Mouse (Mus musculus): ENCODE results near the gene Hk1. TPM values are rescaled to one million over a fixed set of nuclear protein-coding genes. Genes with fewer than 3 reads are reported as not detected.
A peak's percentile ranks its signal among the peaks of the same experiment; 100 is the strongest.

Hk1 gene
- total and polyA plus RNA-seq, 2 experiments, result 1.4 to 1.6 TPM

DNA sequence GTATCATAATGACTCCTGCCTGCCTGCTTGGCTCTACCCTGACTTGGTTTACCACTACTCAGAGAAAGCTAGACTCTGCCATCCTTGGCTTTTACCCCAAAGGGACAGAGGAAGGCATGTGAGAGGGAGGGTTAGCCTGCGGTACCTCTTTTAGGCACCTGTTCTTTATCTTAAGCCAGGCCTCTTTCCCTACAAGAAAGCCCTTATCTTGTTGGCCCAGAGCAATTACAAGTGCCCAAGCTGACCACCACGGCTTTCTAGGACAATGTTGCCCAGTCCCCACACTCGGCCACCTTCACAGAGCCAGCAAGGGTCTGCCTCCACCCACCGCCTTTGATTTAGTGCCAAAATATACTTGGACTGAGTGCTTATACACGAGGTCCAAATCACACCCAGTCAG lies 34.6 kb downstream of the Hk1 start:
- H3K27me3 ChIP-seq (ENCODE audit: control insufficient read depth, insufficient read depth, low read length), result no peaks in the 10 kb centered on the region
- 71% methylated on average over 5 of the region's 5 CpGs for WGBS
- H3K79me2 ChIP-seq (ENCODE audit: control insufficient read depth, insufficient read depth, low read length), result no peaks in the 10 kb centered on the region
- H3K4me3 ChIP-seq (ENCODE audit: insufficient read depth, low read depth, low read length), result no peak overlapping the region
- DNase-seq (ENCODE audit: extremely low read depth, low read depth, low spot score), result no peak
- H3K36me3 ChIP-seq (ENCODE audit: control insufficient read depth, insufficient read depth, low read length), result no peaks in the 10 kb centered on the region
- TF ChIP-seq CTCF (IDR thresholded peaks at IDR 0.05; ENCODE audit: low read depth, low read length), result no peak
- TF ChIP-seq POLR2A (IDR thresholded peaks at IDR 0.05; ENCODE audit: extremely low read depth, insufficient read depth, low read length), result no peak
- H3K9ac ChIP-seq (ENCODE audit: low read depth, low read length), result no peak overlapping the region
- H3K4me1 ChIP-seq (ENCODE audit: control insufficient read depth, insufficient read depth, low read length), result no peaks in the 10 kb centered on the region
- no peak overlapping the region for H3K27ac ChIP-seq (replicated peaks; ENCODE audit: insufficient read depth, low read depth, low read length)

DNA sequence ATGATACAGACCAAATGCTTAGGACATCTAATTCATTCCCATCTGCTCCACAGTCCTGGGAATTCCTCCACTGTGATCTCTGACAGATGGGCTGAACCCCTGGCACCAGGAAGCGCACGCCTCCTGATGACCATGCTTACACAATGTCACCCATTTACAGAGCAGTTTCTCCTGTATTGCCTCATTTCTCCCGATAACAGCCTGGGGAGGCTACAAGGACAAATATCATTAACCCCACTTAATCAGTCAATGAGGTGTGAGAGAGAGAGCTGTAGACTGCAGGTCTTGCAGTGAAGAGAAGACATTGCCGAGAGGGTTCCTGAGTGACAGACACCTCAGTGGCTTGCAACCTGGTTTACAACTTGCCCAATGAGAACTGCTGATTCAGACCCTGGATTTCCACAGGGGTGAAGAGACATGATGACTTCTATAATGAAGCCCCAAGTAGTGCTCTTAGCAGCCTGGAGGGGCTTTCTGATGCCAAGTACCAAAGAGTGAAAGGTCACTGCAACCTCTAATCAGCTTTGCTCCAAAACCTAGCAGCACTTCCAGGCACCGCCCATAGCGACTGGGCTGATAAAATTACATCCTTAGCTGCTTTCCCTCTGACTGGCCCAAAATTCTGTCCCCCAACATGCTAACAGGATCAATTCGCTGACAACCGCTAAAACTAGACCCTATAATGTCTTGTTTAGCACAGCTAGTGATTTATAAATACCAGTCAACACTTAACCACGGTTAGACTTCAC lies 35.5 kb downstream of the Hk1 start:
- DNase-seq (ENCODE audit: extremely low read depth, low read depth, low spot score), result no peak
- Histone ChIP-seq H3K4me1 (ENCODE audit: control insufficient read depth, insufficient read depth, low read length) (no peaks in the 10 kb centered on the region), H3K36me3 (ENCODE audit: control insufficient read depth, insufficient read depth, low read length) (no peaks in the 10 kb centered on the region), H3K27ac (replicated peaks; ENCODE audit: insufficient read depth, low read depth, low read length) (no peak overlapping the region), H3K27me3 (ENCODE audit: control insufficient read depth, insufficient read depth, low read length) (no peaks in the 10 kb centered on the region), H3K4me3 (ENCODE audit: insufficient read depth, low read depth, low read length) (no peak overlapping the region), H3K79me2 (ENCODE audit: control insufficient read depth, insufficient read depth, low read length) (no peaks in the 10 kb centered on the region), H3K9ac (ENCODE audit: low read depth, low read length) (no peak overlapping the region)
- 65% methylated on average over 9 of the region's 9 CpGs for WGBS
- TF ChIP-seq CTCF (IDR thresholded peaks at IDR 0.05; ENCODE audit: low read depth, low read length) (no peak), POLR2A (IDR thresholded peaks at IDR 0.05; ENCODE audit: extremely low read depth, insufficient read depth, low read length) (no peak)

DNA sequence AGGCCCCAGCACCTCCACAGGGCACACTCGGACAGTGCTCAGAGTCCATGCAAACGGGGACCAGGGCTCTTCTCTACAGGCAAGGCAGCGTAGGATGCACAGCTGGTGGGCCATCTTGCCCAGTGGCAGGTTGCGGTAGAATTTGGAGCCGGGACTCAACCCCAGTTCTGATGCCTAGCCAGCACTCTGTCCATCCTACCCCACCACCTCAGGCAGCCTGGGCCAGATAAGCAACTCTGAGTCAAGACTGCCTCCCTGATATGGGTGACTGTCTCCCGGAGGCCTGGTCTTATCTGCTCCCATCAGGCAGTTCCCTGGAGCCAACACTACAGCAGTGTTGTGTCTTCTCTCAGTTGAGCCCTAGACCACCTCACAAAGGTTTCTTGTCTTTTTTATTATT lies 37.2 kb downstream of the Hk1 start:
- no peaks in the 10 kb centered on the region for H3K36me3 ChIP-seq (ENCODE audit: control insufficient read depth, insufficient read depth, low read length)
- H3K9ac ChIP-seq (ENCODE audit: low read depth, low read length), result no peak overlapping the region
- H3K4me1 ChIP-seq (ENCODE audit: control insufficient read depth, insufficient read depth, low read length), result 0 out of 2 replicates have a peak, but pooled peaks cover 1% of the 10 kb centered on the region
- H3K4me3 ChIP-seq (ENCODE audit: insufficient read depth, low read depth, low read length), result no peak overlapping the region
- WGBS, result 92% methylated on average over 6 of the region's 6 CpGs
- TF ChIP-seq POLR2A (IDR thresholded peaks at IDR 0.05; ENCODE audit: extremely low read depth, insufficient read depth, low read length) (no peak), CTCF (IDR thresholded peaks at IDR 0.05; ENCODE audit: low read depth, low read length) (no peak)
- H3K27me3 ChIP-seq (ENCODE audit: control insufficient read depth, insufficient read depth, low read length), result no peaks in the 10 kb centered on the region
- DNase-seq (ENCODE audit: extremely low read depth, low read depth, low spot score), result no peak
- H3K79me2 ChIP-seq (ENCODE audit: control insufficient read depth, insufficient read depth, low read length), result no peaks in the 10 kb centered on the region
- no peak overlapping the region for H3K27ac ChIP-seq (replicated peaks; ENCODE audit: insufficient read depth, low read depth, low read length)

DNA sequence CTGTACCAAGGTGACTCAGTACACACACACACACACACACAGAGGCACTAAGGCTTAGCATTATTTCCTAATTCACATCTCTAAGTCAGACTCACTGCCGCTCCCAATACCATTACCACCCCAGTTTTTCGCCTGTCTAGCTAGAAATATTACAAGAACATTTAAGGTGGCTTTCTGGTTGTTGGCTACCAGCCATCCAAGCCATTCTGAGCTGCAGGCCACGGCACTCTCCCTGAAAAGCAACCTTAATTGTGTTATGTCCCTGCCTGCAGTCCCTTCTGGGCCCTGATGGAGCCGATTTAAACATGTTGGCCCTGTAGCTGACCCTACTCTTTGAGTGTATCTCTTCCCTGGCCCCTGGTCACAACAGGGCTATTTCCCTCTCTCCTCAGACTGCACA lies 37.8 kb downstream of the Hk1 start:
- WGBS, result 97% methylated on average over 4 of the region's 4 CpGs
- H3K4me1 ChIP-seq (ENCODE audit: control insufficient read depth, insufficient read depth, low read length), result 0 out of 2 replicates have a peak, but pooled peaks cover 1% of the 10 kb centered on the region
- H3K9ac ChIP-seq (ENCODE audit: low read depth, low read length), result no peak overlapping the region
- H3K27me3 ChIP-seq (ENCODE audit: control insufficient read depth, insufficient read depth, low read length), result no peaks in the 10 kb centered on the region
- H3K79me2 ChIP-seq (ENCODE audit: control insufficient read depth, insufficient read depth, low read length), result no peaks in the 10 kb centered on the region
- no peak overlapping the region for H3K4me3 ChIP-seq (ENCODE audit: insufficient read depth, low read depth, low read length)
- no peak for TF ChIP-seq CTCF (IDR thresholded peaks at IDR 0.05; ENCODE audit: low read depth, low read length)
- TF ChIP-seq POLR2A (IDR thresholded peaks at IDR 0.05; ENCODE audit: extremely low read depth, insufficient read depth, low read length), result no peak
- H3K27ac ChIP-seq (replicated peaks; ENCODE audit: insufficient read depth, low read depth, low read length), result no peak overlapping the region
- H3K36me3 ChIP-seq (ENCODE audit: control insufficient read depth, insufficient read depth, low read length), result no peaks in the 10 kb centered on the region
- DNase-seq (ENCODE audit: extremely low read depth, low read depth, low spot score), result no peak

DNA sequence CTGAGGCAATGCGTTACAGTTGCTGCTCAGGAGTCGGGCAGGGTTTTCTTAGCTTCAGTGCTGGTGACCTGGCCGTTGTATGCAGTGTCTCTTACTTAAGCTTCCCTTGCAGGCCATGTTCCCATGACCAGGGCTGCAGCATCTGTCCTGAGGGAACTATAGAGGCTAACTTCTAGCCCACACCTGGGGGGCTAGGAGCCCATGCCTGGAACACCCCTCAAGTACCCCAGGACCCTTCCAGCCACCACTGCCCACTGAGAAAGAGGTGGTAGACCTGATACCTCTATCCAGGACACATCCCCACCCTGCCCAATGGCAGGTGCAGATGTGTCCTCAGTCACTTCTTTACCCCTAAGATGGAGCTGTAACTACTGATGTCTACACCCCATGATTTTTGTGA lies 38.7 kb downstream of the Hk1 start:
- 44% methylated on average over 3 of the region's 3 CpGs for WGBS
- no peaks in the 10 kb centered on the region for H3K79me2 ChIP-seq (ENCODE audit: control insufficient read depth, insufficient read depth, low read length)
- no peak for TF ChIP-seq POLR2A (IDR thresholded peaks at IDR 0.05; ENCODE audit: extremely low read depth, insufficient read depth, low read length)
- H3K4me1 ChIP-seq (ENCODE audit: control insufficient read depth, insufficient read depth, low read length), result 0 out of 2 replicates have a peak, but pooled peaks cover 1% of the 10 kb centered on the region
- no peaks in the 10 kb centered on the region for H3K27me3 ChIP-seq (ENCODE audit: control insufficient read depth, insufficient read depth, low read length)
- no peak overlapping the region; the same call in 1 of the 2 replicates for H3K4me3 ChIP-seq (ENCODE audit: insufficient read depth, low read depth, low read length)
- DNase-seq (ENCODE audit: extremely low read depth, low read depth, low spot score), result no peak
- H3K9ac ChIP-seq (ENCODE audit: low read depth, low read length), result peak overlapping the region; percentile 8; the same call in 1 of the 2 replicates
- H3K36me3 ChIP-seq (ENCODE audit: control insufficient read depth, insufficient read depth, low read length), result no peaks in the 10 kb centered on the region
- no peak overlapping the region for H3K27ac ChIP-seq (replicated peaks; ENCODE audit: insufficient read depth, low read depth, low read length)

DNA sequence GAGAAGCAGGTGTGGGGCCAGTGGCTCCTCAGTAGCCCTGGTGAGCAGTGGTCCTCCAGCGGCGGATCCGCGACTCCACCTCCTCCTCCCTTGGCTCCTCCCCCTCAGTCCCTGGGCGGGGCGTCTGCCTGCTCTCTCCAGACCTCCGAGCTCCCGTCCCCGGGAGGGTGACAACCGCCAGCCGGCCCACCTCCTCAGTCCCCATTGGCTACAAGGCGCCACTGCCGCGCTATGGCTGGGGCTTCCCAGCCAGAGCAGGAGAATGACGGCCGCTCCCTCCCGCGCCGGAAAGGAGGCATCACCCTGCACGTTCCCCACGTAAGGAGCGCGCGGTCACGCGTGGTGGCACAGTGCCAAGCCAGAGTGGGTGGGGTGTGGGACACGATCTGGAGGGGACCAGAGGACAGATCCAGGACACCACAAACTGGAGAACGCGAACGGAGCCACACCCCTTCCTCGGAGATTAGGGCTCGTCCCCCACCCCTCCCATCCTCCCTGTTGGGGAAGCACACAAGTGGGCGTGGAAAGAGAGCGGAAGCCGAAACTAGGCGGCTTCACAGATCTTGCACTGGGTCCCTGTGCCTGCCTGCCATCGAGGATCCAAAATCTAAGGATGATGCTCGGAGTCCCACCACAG lies 39.5 kb downstream of the Hk1 start:
- no peaks in the 10 kb centered on the region for H3K79me2 ChIP-seq (ENCODE audit: control insufficient read depth, insufficient read depth, low read length)
- H3K9ac ChIP-seq (ENCODE audit: low read depth, low read length), result peak overlapping the region; percentile 65
- TF ChIP-seq POLR2A (IDR thresholded peaks at IDR 0.05; ENCODE audit: extremely low read depth, insufficient read depth, low read length) (0 out of 2 replicates have a peak, but pooled peaks have one; percentile 25), CTCF (IDR thresholded peaks at IDR 0.05; ENCODE audit: low read depth, low read length) (no peak)
- peak overlapping the region; percentile 53 for H3K27ac ChIP-seq (replicated peaks; ENCODE audit: insufficient read depth, low read depth, low read length)
- H3K4me3 ChIP-seq (ENCODE audit: insufficient read depth, low read depth, low read length), result peak overlapping the region; percentile 85
- no peaks in the 10 kb centered on the region for H3K36me3 ChIP-seq (ENCODE audit: control insufficient read depth, insufficient read depth, low read length)
- H3K4me1 ChIP-seq (ENCODE audit: control insufficient read depth, insufficient read depth, low read length), result 0 out of 2 replicates have a peak, but pooled peaks cover 1% of the 10 kb centered on the region
- no peaks in the 10 kb centered on the region for H3K27me3 ChIP-seq (ENCODE audit: control insufficient read depth, insufficient read depth, low read length)
- DNase-seq (ENCODE audit: extremely low read depth, low read depth, low spot score), result peak; percentile 42
- 2% methylated on average over 38 of the region's 38 CpGs for WGBS
